ENCODE assay signal across 24 mouse cellular contexts in the genomic region with DNA sequence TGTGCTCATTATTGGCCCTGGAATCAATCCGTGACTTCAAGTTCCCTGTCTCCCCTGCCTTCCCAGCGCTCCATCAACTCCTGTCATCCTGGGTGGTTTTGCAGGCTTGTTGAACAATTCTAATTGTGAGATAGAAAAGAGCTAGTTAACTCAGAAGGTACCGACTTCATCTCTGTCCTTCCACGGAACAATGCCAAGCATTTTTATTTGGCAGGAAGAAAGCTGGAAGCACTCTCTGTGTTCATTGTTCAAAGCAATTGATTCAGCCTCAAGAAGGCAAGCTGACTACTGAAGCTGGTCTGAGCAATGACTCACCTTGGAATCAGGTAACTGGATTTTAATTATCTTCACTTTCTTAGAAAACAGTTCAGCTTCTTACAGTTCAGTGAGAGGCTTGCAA.
"Had no signal": no experiment of that assay in that cellular context is flagged by ENCODE, and none has a peak within 500 bp of the region (broad histone marks: within the 10 kb centered on the region; RNA-seq: fewer than 3 reads in every experiment).

No protein-coding gene starts in this region.

- H3K4me1 ChIP-seq: hindbrain, embryonic 10.5 days; hindbrain, embryonic 12.5 days; intestine, embryonic 15.5 days; limb, embryonic 10.5 days; limb, embryonic 12.5 days; liver, embryonic 13.5 days; liver, embryonic 15.5 days had no signal

- DNase-seq: gastrocnemius, postnatal 10 days; gastrocnemius, postnatal 25 days; heart, postnatal 4 days; kidney, adult 18-20 months; kidney, adult 8-10 months; kidney, postnatal 10 days; kidney, postnatal 25 days; kidney, postnatal 4 days; liver; liver, embryonic 13.5 days had no signal

- ATAC-seq: hindbrain, embryonic 16.5 days; inflammation-experienced regulatory T-cells, adult 6 months; intestine, embryonic 15.5 days; intestine, postnatal 0 days had no signal

- H3K27ac ChIP-seq: gastrocnemius, adult 2 months; heart, embryonic 10.5 days; hindbrain, embryonic 10.5 days; hindbrain, embryonic 12.5 days; hindbrain, embryonic 14.5 days; intestine, embryonic 15.5 days; left cerebral cortex, adult 2 months; limb, embryonic 10.5 days; limb, embryonic 12.5 days; liver, embryonic 13.5 days; liver, embryonic 15.5 days had no signal

- H3K4me3 ChIP-seq: gastrocnemius, adult 2 months; heart, embryonic 10.5 days; heart, embryonic 12.5 days; hindbrain, embryonic 10.5 days; hindbrain, embryonic 12.5 days; intestine, embryonic 15.5 days; left cerebral cortex, adult 2 months; limb, embryonic 10.5 days; limb, embryonic 12.5 days; liver, embryonic 13.5 days; liver, embryonic 15.5 days had no signal
